Mouse (Mus musculus): ENCODE data around the gene Smarca2.
A peak's percentile ranks its signal among the peaks of the same experiment; 100 is the strongest.

Gene Smarca2

GRCm38 (mm10) chr19:26748676-26749075, 143.8 kb downstream of the Smarca2 start:
- DNase-seq (ENCODE audit: low spot score): no peak

- DNase-seq (ENCODE audit: low spot score): no peak
These were observed 144.7 kb downstream of the Smarca2 start for GRCm38 (mm10) chr19:26749427-26750137.

- no peak for DNase-seq (ENCODE audit: low spot score)
These were observed 147.8 kb downstream of the Smarca2 start for GRCm38 (mm10) chr19:26752611-26753163.

GRCm38 (mm10) chr19:26753266-26753872, 148.5 kb downstream of the Smarca2 start:
- DNase-seq (ENCODE audit: low spot score): no peak

GRCm38 (mm10) chr19:26754016-26754794, 149.4 kb downstream of the Smarca2 start:
- no peak for DNase-seq (ENCODE audit: low spot score)

- DNase-seq (ENCODE audit: low spot score): no peak
These were observed 151.1 kb downstream of the Smarca2 start for GRCm38 (mm10) chr19:26755991-26756390.

GRCm38 (mm10) chr19:26756399-26756798, 151.5 kb downstream of the Smarca2 start:
- DNase-seq (ENCODE audit: low spot score): no peak

- DNase-seq (ENCODE audit: low spot score): no peak
These were observed 153.3 kb downstream of the Smarca2 start for GRCm38 (mm10) chr19:26758156-26758555.

GRCm38 (mm10) chr19:26758620-26759019, 153.8 kb downstream of the Smarca2 start:
- DNase-seq (ENCODE audit: low spot score): no peak

- no peak for DNase-seq (ENCODE audit: low spot score)
These were observed 154.4 kb downstream of the Smarca2 start for GRCm38 (mm10) chr19:26759295-26759694.

GRCm38 (mm10) chr19:26761257-26761656, 156.4 kb downstream of the Smarca2 start:
- no peak for DNase-seq (ENCODE audit: low spot score)

GRCm38 (mm10) chr19:26765483-26765882, 160.6 kb downstream of the Smarca2 start:
- no peak for DNase-seq (ENCODE audit: low spot score)

- DNase-seq (ENCODE audit: low spot score): no peak
These were observed 162.6 kb downstream of the Smarca2 start for GRCm38 (mm10) chr19:26767454-26767853.

GRCm38 (mm10) chr19:26767941-26768340, 163.1 kb downstream of the Smarca2 start:
- no peak for DNase-seq (ENCODE audit: low spot score)

GRCm38 (mm10) chr19:26768846-26769245, 164.0 kb downstream of the Smarca2 start:
- no peak for DNase-seq (ENCODE audit: low spot score)

GRCm38 (mm10) chr19:26769609-26770500, 165.0 kb downstream of the Smarca2 start:
- peak; percentile 48 for DNase-seq (ENCODE audit: low spot score)

GRCm38 (mm10) chr19:26770592-26770991, 165.7 kb downstream of the Smarca2 start:
- no peak for DNase-seq (ENCODE audit: low spot score)

- DNase-seq (ENCODE audit: low spot score): no peak
These were observed 167.3 kb downstream of the Smarca2 start for GRCm38 (mm10) chr19:26772051-26772583.

GRCm38 (mm10) chr19:26776066-26777025, 171.5 kb downstream of the Smarca2 start:
- no peak for DNase-seq (ENCODE audit: low spot score)

GRCm38 (mm10) chr19:26778199-26778598, 173.3 kb downstream of the Smarca2 start:
- no peak for DNase-seq (ENCODE audit: low spot score)

Data from layer of hippocampus, adult 11-12 months (tissue).